Mouse (Mus musculus): ENCODE measurements around the gene Nup205. TPM values are rescaled to one million over a fixed set of nuclear protein-coding genes. Genes with fewer than 3 reads are reported as not detected.
"Not testable (repeated sequence)": the region's sequence is repeated elsewhere in the genome, so short reads cannot be mapped to it uniquely, and the experiment has no call there.

Nup205 gene
- polyA plus RNA-seq, 1 experiment = 1.3 TPM

- H3K9me3 ChIP-seq = 0 out of 2 replicates have a peak, but pooled peaks cover 7% of the 10 kb centered on the region
- no peak overlapping the region for H3K4me3 ChIP-seq (replicated peaks)
- no peaks in the 10 kb centered on the region; the same call in 1 of the 2 replicates for H3K4me1 ChIP-seq
- peaks cover 7% of the 10 kb centered on the region for H3K27me3 ChIP-seq (replicated peaks)
- TF ChIP-seq FLI1 (IDR thresholded peaks at IDR 0.05; ENCODE audit: low read length) (no peak), GATA1 (IDR thresholded peaks at IDR 0.05; ENCODE audit: borderline replicate concordance, low read length) (no peak)
- no peaks in the 10 kb centered on the region for H3K36me3 ChIP-seq (replicated peaks; ENCODE audit: low read length)
Observed at GRCm38 (mm10) chr6:35169250-35169649, 8.0 kb upstream of the Nup205 start.

DNA sequence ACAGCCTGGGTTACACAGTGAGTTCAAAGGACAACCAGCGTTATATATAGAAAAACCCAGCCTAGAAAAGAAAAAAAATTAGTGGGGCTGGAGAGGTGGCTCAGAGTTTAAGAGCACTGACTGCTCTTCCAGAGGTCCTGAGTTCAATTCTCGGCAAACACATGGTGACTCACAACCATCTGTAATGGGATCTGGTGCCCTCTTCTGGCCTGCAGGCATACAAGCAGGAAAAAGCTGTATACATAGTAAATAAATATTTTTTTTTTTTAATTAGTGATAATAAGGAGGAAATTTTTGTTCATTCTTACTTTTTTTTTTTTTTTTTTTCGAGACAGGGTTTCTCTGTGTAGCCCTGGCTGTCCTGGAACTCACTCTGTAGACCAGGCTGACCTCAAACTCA lies 5.2 kb upstream of the Nup205 start:
- H3K9me3 ChIP-seq; H3K4me1 ChIP-seq; H3K36me3 ChIP-seq (replicated peaks; ENCODE audit: low read length); H3K4me3 ChIP-seq (replicated peaks); H3K27me3 ChIP-seq (replicated peaks): not testable (repeated sequence)

- H3K4me1 ChIP-seq = peaks cover 4% of the 10 kb centered on the region
- H3K36me3 ChIP-seq (replicated peaks; ENCODE audit: low read length) = no peaks in the 10 kb centered on the region
- TF ChIP-seq FLI1 (IDR thresholded peaks at IDR 0.05; ENCODE audit: low read length) = no peak
- TF ChIP-seq GATA1 (IDR thresholded peaks at IDR 0.05; ENCODE audit: borderline replicate concordance, low read length) = no peak
- H3K27me3 ChIP-seq (replicated peaks) = peaks cover 3% of the 10 kb centered on the region
- H3K9me3 ChIP-seq = 0 out of 2 replicates have a peak, but pooled peaks cover 3% of the 10 kb centered on the region
- H3K4me3 ChIP-seq (replicated peaks) = no peak overlapping the region
Observed at GRCm38 (mm10) chr6:35173181-35173580, 4.0 kb upstream of the Nup205 start.

- no peak for TF ChIP-seq GATA1 (IDR thresholded peaks at IDR 0.05; ENCODE audit: borderline replicate concordance, low read length)
- no peak for TF ChIP-seq FLI1 (IDR thresholded peaks at IDR 0.05; ENCODE audit: low read length)
- peak overlapping the region; percentile 97 for H3K4me3 ChIP-seq (replicated peaks)
- H3K36me3 ChIP-seq (replicated peaks; ENCODE audit: low read length) = no peaks in the 10 kb centered on the region
- no peaks in the 10 kb centered on the region for H3K9me3 ChIP-seq
- H3K4me1 ChIP-seq = peaks cover 23% of the 10 kb centered on the region
- no peaks in the 10 kb centered on the region for H3K27me3 ChIP-seq (replicated peaks)
Observed at GRCm38 (mm10) chr6:35177650-35178272, 540 bp downstream of the Nup205 start.

GRCm38 (mm10) chr6:35179299-35179698 lies 2.1 kb downstream of the Nup205 start:
- not testable (repeated sequence) for H3K4me3 ChIP-seq (replicated peaks); H3K9me3 ChIP-seq; H3K36me3 ChIP-seq (replicated peaks; ENCODE audit: low read length); H3K27me3 ChIP-seq (replicated peaks)
- peaks cover 29% of the 10 kb centered on the region for H3K4me1 ChIP-seq

GRCm38 (mm10) chr6:35184781-35185180 lies 7.6 kb downstream of the Nup205 start:
- H3K36me3 ChIP-seq (replicated peaks; ENCODE audit: low read length) = peaks cover 55% of the 10 kb centered on the region
- peaks cover 21% of the 10 kb centered on the region for H3K4me1 ChIP-seq
- H3K9me3 ChIP-seq = no peaks in the 10 kb centered on the region

GRCm38 (mm10) chr6:35191198-35191597 lies 14.0 kb downstream of the Nup205 start:
- TF ChIP-seq GATA1 (IDR thresholded peaks at IDR 0.05; ENCODE audit: borderline replicate concordance, low read length) (no peak), FLI1 (IDR thresholded peaks at IDR 0.05; ENCODE audit: low read length) (no peak)
- Histone ChIP-seq H3K9me3 (no peaks in the 10 kb centered on the region), H3K36me3 (replicated peaks; ENCODE audit: low read length) (peaks cover 94% of the 10 kb centered on the region), H3K4me1 (peaks cover 19% of the 10 kb centered on the region), H3K4me3 (replicated peaks) (no peak overlapping the region), H3K27me3 (replicated peaks) (no peaks in the 10 kb centered on the region)

More at GRCm38 (mm10) chr6:35184781-35185180, 7.6 kb downstream of the Nup205 start:
- TF ChIP-seq FLI1 (IDR thresholded peaks at IDR 0.05; ENCODE audit: low read length) = no peak
- TF ChIP-seq GATA1 (IDR thresholded peaks at IDR 0.05; ENCODE audit: borderline replicate concordance, low read length) = no peak
- Histone ChIP-seq H3K27me3 (replicated peaks) (no peaks in the 10 kb centered on the region), H3K4me3 (replicated peaks) (no peak overlapping the region)

GRCm38 (mm10) chr6:35225696-35226095 lies 48.5 kb downstream of the Nup205 start:
- Histone ChIP-seq H3K27me3 (replicated peaks) (no peaks in the 10 kb centered on the region), H3K9me3 (no peaks in the 10 kb centered on the region), H3K4me1 (no peaks in the 10 kb centered on the region), H3K4me3 (replicated peaks) (no peak overlapping the region), H3K36me3 (replicated peaks; ENCODE audit: low read length) (peaks cover 87% of the 10 kb centered on the region)
- TF ChIP-seq FLI1 (IDR thresholded peaks at IDR 0.05; ENCODE audit: low read length) (no peak), GATA1 (IDR thresholded peaks at IDR 0.05; ENCODE audit: borderline replicate concordance, low read length) (no peak)

GRCm38 (mm10) chr6:35229415-35229814 lies 52.2 kb downstream of the Nup205 start:
- no peaks in the 10 kb centered on the region for H3K9me3 ChIP-seq
- no peaks in the 10 kb centered on the region for H3K27me3 ChIP-seq (replicated peaks)
- H3K36me3 ChIP-seq (replicated peaks; ENCODE audit: low read length) = peaks cover 88% of the 10 kb centered on the region
- peaks cover 4% of the 10 kb centered on the region for H3K4me1 ChIP-seq
- TF ChIP-seq FLI1 (IDR thresholded peaks at IDR 0.05; ENCODE audit: low read length) (no peak), GATA1 (IDR thresholded peaks at IDR 0.05; ENCODE audit: borderline replicate concordance, low read length) (no peak)
- H3K4me3 ChIP-seq (replicated peaks) = no peak overlapping the region

GRCm38 (mm10) chr6:35236108-35236785 lies 59.0 kb downstream of the Nup205 start:
- Histone ChIP-seq H3K9me3 (no peaks in the 10 kb centered on the region), H3K36me3 (replicated peaks; ENCODE audit: low read length) (peaks cover 96% of the 10 kb centered on the region), H3K4me3 (replicated peaks) (no peak overlapping the region), H3K27me3 (replicated peaks) (no peaks in the 10 kb centered on the region), H3K4me1 (peaks cover 4% of the 10 kb centered on the region)
- TF ChIP-seq GATA1 (IDR thresholded peaks at IDR 0.05; ENCODE audit: borderline replicate concordance, low read length) (no peak), FLI1 (IDR thresholded peaks at IDR 0.05; ENCODE audit: low read length) (no peak)
